Mouse (Mus musculus): Measurements from ENCODE around the gene Spry2. TPM values are rescaled to one million over a fixed set of nuclear protein-coding genes. Genes with fewer than 3 reads are reported as not detected.

The Spry2 gene
- total RNA-seq, 2 experiments from 2014 or later = 9.9 to 11.6 TPM

Other genes with a start within 250 kb of the Spry2 start
- gene Trim52, start 209.4 kb upstream of the Spry2 start, total RNA-seq (2015) = not detected in 2 replicates
- not detected in 2 replicates for gene Trim52, start 209.4 kb upstream of the Spry2 start, total RNA-seq (2017)